In genomic region chr1:119119863-119120569, GRCm38 (mm10) we compare ENCODE assay signal across 10 mouse cellular contexts.
DNase-seq lines count a peak whose midpoint lies in the region; ATAC-seq lines count a peak whose summit lies in the region.
"Had no signal": no experiment of that assay in that cellular context is flagged by ENCODE, and none has a peak within 500 bp of the region (broad histone marks: within the 10 kb centered on the region; RNA-seq: fewer than 3 reads in every experiment).

No protein-coding gene starts in this region.

- H3K27me3 ChIP-seq in midbrain, embryonic 16.5 days (ENCODE audit: control insufficient read depth, insufficient read depth, low read depth, low read length) = no peaks in the 10 kb centered on the region
- H3K27me3 ChIP-seq: liver, embryonic 13.5 days had no signal

- no peaks in the 10 kb centered on the region for H3K4me1 ChIP-seq in midbrain, embryonic 16.5 days (ENCODE audit: control insufficient read depth, insufficient read depth, low read length)
- H3K4me1 ChIP-seq: liver, embryonic 13.5 days had no signal

- H3K4me2 ChIP-seq in midbrain, embryonic 16.5 days (ENCODE audit: low read length) = no peak overlapping the region
- H3K4me2 ChIP-seq: liver, embryonic 13.5 days had no signal

- no peak for ATAC-seq in midbrain, embryonic 16.5 days

- WGBS in midbrain, embryonic 16.5 days = 46% methylated on average over 8 of the region's 8 CpGs

- peak; percentile 50 for DNase-seq in left cerebral cortex, postnatal 4 days
- DNase-seq in left cerebral cortex, postnatal 36 days (ENCODE audit: low spot score in 2 of 2) = no peak
- peak; percentile 7 for DNase-seq in Muller cell, postnatal 12 days (ENCODE audit: inconsistent ontology term)
- peak; percentile 49 for DNase-seq in embryo, embryonic 10.5 days (ENCODE audit: low spot score)
- DNase-seq in lung, postnatal 36 days = peak; percentile 33
- no peak for DNase-seq in left cerebral cortex, adult 18-20 months (ENCODE audit: low spot score in 2 of 2)
- no peak for DNase-seq in spleen, postnatal 10 days (ENCODE audit: low spot score in 2 of 2)
- DNase-seq: cerebellum, adult 11 months; liver, embryonic 13.5 days had no signal

- H3K36me3 ChIP-seq in midbrain, embryonic 16.5 days (ENCODE audit: control insufficient read depth, insufficient read depth, low read length) = no peaks in the 10 kb centered on the region
- H3K36me3 ChIP-seq: liver, embryonic 13.5 days had no signal

- no peak overlapping the region for H3K27ac ChIP-seq in midbrain, embryonic 16.5 days (ENCODE audit: low read length)
- H3K27ac ChIP-seq: liver, embryonic 13.5 days had no signal

- intact Hi-C loops in left cerebral cortex, postnatal 4 days (cut with DNase I) = no loop called here
- intact Hi-C loops in left cerebral cortex, postnatal 36 days (cut with DNase I) = no loop called here

- no peaks in the 10 kb centered on the region for H3K9me3 ChIP-seq in midbrain, embryonic 16.5 days (replicated peaks; ENCODE audit: control insufficient read depth, low read length, poor library complexity, severe bottlenecking)
- H3K9me3 ChIP-seq: liver, embryonic 13.5 days had no signal

- no peak overlapping the region for H3K4me3 ChIP-seq in midbrain, embryonic 16.5 days (ENCODE audit: low read depth, low read length)
- H3K4me3 ChIP-seq: liver, embryonic 13.5 days had no signal

- H3K9ac ChIP-seq in midbrain, embryonic 16.5 days (ENCODE audit: low read depth, low read length) = no peak overlapping the region
- H3K9ac ChIP-seq: liver, embryonic 13.5 days had no signal

Comparison
In these comparisons a context has a peak if more than half of its experiments do, and no peak if none do; other contexts are left out.
1. DNase-seq: peak in left cerebral cortex, postnatal 4 days (single experiment), Muller cell, postnatal 12 days (single experiment), embryo, embryonic 10.5 days (single experiment) and lung, postnatal 36 days (single experiment); none in left cerebral cortex, postnatal 36 days (0 of 2), left cerebral cortex, adult 18-20 months (0 of 2) and spleen, postnatal 10 days (0 of 2).